Mouse (Mus musculus): Measurements from ENCODE around the gene Farp2. TPM values are rescaled to one million over a fixed set of nuclear protein-coding genes. Genes with fewer than 3 reads are reported as not detected.
"Not testable (repeated sequence)": the region's sequence is repeated elsewhere in the genome, so short reads cannot be mapped to it uniquely, and the experiment has no call there.

Gene Farp2
- total RNA-seq (2021), result 10 to 100 TPM; 12.0 to 13.0 TPM
- long read RNA-seq, transcript Farp2-201 (27 exons, 3,937 nt), result major isoform, 9 of 13 reads
- long read RNA-seq, partial matches to known transcripts, result 1 of 13 reads
- long read RNA-seq, other reads (novel, unspliced or antisense), result 3 of 13 reads

DNA sequence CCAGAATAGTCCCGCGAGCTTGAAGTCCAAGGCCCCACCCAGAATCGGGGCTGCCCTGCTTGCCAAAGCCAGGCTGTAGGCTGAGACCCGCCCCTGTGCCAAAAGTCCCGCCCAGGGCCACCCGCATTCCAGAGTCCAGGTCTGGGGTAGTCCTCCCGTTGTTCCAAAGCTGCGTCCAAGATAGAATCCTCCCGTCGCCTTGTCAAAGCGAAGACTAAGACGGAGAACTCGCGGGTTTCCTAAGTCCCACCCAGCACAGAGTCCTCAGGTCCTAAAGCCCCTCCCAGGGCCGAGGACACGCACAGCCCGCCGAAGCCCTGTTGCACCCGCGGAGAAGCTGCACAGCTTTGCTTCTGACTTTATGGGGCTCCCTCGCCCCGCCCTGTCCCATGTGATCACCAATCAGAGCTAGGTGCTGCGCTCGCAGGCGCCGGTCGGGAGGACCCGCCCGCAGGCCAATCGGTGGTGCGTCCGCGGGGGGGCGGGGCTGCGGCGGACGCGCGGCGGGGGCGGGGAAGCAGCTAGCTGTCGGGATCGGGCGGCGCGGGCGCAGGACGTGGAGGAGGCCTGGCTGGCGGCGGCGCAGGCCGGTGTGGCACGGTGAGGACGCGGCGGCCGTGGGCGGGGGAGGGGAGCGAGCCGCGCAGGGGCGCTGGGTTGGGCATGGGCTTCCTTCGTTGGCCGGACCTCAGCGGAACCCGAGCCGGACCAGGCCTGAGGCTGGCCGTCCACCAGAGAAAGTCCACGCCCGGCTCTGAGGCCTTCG is at the start of gene Farp2:
Gene Farp2 (plus strand): TSS at position 495 of the 766 bp plus-strand sequence.
- peak; percentile 92 to 95 for DNase-seq (ENCODE audit: low spot score in 2 of 2)

DNA sequence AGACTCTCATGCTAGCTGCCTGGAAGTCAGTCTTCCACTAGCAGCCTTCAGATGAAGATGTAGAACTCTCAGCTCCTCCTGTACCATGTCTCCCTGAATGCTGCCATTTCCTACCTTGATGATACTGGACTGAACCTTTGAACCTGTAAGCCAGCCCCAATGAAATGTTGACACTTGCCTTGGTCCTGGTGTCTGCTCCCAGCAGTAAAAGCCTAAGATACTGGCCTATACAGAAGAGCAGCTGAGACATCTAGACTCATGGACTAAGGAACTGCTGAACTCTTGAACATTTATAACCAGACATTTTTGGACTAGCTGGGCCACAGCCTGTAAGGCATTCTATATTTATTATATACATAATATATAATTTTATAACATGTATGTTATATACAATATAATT is 46.8 kb upstream of the Farp2 start:
- no peak for DNase-seq (ENCODE audit: low spot score in 2 of 2)

DNA sequence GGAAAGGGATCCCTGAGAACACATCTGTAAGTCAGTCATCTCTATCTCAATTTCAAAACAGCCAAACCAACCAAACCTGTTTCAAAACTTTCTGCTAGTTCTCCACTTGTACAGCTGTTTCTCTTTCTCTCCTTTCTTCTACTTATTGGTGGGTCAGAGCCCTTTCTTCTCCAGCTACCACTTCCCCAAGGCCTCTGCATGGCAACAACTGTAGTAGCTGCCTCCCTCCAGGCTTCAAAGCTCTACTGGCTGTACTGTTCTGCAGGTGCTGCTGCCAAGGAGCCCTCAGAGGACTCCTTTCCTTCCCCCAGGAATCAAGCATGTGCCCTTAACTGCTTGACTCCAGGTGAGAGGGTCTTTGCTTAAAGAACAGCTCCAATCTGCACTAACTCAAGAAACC is 46.1 kb upstream of the Farp2 start:
- DNase-seq (ENCODE audit: low spot score in 2 of 2), result no peak

DNA sequence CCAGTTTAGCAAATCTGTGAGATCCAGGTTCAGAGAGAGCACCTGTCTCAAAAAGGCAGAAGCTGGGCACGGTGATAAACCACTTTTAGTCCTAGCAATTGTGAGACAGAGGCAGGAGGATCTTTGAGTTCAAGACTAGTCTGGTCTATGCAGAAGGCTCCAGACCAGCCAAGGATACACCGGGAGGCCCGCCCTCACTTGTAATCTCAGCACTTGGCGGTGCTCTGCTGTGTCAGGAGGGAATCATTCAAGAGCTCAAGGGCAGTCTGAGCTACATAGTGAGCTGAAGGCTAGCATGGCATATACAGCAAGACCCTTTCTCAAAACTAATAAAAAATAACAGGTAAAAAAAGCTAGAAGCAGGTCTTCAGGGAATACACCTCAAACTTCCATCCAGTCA is 43.3 kb upstream of the Farp2 start:
- DNase-seq (ENCODE audit: low spot score in 2 of 2), result no peak

DNA sequence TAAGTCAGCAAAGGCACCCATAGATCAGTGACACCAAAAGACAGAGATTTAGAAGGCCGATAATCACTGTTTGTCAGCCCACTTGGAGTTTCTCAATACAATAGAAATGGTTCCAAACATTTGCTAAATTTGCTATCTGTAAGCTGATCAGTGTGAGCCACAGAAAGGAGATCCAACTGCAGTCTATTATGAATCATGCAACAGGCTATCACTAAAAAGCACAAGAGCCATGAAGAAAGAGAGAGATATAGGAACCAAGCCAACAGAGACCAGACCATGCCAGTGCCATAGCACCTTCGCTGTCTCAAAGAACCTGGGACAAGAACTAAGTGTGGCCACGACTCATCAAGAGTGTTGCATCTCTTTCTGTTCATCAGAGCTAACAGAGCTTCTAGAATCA is 36.2 kb upstream of the Farp2 start:
- no peak for DNase-seq (ENCODE audit: low spot score in 2 of 2)

DNA sequence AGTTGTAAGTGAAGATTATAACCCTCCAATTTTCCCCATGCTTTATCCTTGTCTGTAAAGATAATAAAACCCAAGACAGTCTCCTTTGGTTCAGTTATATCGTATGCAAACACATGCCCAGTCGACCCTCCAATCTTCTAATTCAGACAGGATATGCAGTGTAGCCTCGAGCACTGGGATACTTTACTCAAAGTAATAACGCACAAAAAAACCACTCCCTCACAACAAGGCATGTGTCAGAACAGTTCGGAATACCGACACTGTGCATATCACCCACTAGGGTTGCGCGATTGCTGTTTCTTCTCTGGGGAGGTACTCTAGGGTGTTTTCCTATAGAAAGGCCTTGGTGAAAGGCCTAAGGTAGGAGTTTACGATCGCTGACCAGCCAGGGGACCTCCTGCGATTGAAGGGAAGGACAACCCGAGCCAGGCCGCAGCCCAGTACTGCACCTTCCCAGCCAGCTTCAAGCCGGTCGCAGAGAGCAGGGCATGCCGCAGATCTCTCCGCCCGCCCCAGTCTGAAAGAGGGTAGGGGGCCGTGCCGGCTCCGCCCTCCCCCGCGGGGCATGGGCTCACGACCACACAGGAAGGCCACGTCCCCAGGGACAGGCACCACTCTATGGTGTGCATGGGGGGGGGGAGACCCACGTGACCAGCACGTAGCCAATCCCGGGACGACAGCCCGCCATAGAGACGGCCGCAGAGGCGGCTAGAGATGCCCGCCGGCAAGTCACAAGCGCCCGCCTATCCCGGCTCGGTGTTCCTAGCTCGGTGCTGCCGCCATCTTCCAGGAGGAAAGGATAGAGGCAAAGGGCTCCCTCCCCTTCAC is 33.9 kb upstream of the Farp2 start:
- peak; percentile 97 to 99 for DNase-seq (ENCODE audit: low spot score in 2 of 2)

DNA sequence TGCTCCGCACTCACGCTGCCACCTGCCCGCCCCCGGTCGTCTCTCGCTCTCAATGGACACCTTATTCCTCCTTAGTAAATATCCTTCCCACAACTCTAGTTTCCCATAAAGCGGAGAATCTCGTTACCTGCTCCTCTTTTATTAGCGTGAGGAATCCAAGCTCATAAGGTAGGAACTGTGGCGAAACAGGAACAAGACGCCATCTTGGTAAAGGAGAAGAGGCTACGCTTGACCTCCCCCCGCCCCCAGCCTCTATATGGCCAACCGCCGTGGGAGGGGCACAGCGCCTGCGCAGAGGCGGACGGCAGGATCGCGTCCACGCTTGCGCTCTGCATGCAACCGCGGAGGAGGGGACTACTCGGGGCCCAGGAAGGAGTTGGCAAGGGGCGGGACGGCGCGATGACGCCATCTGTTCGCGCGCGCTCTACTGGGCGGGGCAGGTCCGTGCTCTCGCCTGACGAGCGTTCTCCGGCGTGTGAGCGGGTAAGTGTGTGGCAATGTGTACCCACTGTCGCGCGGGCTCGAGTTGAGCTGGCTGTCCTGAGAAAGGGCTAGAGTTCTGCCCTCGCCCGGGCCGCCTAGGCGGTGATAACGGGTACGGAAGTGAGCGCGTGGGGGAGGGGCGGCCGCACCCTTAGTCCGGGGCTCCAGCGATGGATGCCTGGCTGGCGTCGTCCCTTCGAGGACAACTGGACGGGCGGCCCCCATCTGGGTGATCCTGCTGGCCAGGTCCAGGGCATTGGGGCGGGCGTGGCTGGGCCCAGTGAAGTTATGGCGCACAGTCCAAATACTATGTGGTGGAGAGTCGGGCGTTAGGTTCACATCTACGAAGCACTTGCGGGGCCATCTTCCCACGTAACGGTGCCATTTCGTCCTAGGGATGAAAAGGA is 33.0 kb upstream of the Farp2 start, which contains the start of gene Hdlbp:
Gene Hdlbp (minus strand): TSS at position 230 of the 890 bp plus-strand sequence.
- DNase-seq (ENCODE audit: low spot score in 2 of 2), result peak; percentile 99

DNA sequence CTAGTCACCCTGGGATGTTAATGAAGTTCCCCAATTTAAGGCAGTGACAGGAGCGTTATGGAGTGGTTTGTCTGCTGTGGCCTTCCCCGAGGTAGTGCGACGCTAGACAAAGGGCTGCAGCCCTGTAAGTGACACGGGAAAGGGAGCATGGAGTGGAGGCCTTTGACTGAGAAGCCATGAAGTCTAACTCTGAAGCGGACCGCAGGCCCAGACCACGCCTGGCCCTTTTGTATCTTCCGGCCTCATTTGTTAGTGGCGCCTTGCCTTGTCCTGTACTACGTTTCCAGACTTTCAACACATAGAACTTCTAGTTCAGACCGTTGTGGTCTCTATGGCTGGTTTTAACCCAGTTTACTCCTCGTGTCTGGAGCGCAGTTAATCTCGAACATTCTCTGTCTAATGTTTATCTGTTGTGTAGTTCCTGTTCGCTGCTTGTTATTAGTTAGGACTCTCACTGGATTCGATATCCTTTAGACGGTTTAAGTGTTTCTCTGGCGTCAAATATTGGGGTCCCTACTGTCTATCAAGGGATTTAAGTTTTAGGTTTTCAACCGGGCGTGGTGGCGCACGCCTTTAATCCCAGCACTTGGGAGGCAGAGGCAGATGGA is 32.3 kb upstream of the Farp2 start:
- peak in 1 of 2 experiments; percentile 7 for DNase-seq (ENCODE audit: low spot score in 2 of 2)

DNA sequence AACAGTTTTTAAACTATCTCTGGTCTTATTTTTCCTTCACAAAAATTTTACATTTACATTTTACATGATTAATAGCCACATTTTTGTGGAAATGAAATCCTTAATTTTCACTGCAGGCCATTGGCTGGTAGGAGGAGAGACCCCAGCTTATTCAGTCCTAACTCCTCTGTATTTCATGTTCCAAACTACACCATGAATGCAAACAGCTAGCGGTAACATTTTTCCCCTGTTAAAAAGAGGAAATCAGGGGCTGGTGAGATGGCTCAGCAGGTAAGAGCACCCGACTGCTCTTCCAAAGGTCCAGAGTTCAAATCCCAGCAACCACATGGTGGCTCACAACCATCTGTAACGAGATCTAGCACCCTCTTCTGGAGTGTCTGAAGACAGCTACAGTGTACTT is 25.6 kb upstream of the Farp2 start:
- not testable (repeated sequence) for DNase-seq (ENCODE audit: low spot score in 2 of 2)

DNA sequence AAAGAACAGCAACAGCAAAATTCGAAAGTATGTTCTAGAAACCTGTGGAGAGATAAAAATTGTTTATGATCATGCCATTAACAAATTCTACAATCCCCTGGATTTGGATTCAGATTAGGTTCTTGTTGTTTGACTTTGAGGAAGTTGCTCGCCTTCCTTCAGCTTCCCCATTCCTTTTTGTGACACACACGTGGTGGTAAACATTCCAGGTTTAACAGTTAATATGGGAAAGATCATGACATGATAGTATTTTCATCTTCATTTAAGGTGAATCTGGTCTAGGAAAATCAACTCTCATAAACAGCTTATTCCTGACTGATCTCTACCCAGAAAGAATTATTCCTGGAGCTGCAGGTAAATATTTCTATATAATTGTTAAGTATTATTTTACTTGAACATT is 16.6 kb upstream of the Farp2 start:
- no peak for DNase-seq (ENCODE audit: low spot score in 2 of 2)

DNA sequence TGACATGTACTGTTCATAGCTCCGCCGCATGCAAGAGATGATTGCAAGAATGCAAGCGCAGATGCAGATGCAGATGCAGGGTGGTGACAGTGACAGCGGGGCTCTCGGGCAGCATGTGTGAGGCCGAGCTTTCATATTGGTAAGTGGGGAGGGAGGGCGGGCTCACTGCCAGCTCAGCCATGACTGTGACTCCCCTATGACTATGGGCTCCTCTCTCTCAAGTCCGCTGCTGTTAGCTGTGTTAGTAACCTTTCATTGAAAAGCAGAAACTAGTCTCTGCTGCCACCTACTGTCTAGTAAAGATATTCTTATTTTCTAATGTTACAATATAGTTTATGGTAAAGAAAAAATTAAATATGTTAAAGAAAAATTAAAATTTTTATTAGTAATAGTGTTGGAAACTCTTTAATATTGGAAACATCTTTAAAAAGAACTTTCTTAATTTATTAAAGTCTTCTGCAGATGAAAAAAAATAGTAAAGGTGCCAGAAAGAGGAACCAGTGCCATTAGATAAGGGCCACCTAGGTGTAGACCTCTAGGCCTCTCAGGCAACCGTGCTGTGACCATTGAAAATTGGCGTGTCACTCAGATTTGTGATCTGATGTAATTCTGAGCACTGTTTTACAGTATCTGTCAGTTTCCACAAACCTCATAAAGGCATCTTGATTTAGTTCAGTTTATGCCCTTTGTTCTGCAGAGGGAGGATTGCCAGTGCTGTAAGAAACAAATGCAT is 4.8 kb upstream of the Farp2 start:
- peak in 1 of 2 experiments; percentile 44 for DNase-seq (ENCODE audit: low spot score in 2 of 2)

DNA sequence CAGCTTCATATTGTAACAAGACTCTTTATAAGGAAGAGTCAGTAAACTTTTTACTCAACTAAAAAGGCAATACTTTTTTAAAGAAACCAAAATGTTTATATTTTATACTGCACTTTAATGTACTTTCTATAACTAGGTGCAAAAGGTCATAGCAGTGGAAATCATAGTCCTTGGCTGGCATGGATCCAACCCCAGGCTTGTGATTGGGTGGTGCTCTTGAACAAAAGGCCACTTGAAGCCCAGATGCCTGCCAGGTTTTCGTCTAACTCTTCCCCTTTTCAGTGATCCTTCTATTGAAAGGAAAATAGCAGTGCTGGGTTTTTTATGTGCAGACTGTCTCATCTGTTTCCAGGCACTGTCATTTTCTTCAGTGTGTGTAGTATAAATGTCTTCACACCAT is 3.3 kb upstream of the Farp2 start:
- not testable (repeated sequence) for DNase-seq (ENCODE audit: low spot score in 2 of 2)

DNA sequence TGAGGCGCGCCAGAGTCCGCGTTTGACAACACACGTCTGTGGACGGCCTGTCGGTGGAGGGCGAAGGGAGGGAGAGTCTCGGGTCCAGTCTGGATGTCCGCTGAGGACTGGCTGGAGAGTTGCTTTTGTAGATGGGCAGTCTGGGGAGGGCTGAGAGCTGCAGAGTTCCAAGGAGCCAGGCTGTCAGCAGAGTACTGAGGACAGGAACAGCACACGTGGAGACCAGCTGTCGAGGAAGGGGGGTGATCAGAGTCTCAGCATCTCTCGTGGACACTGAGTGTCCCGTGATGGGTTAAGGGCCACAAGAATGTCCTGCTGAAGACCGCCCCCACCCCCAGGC is 442 bp downstream of the Farp2 start:
- DNase-seq (ENCODE audit: low spot score in 2 of 2), result peak in 1 of 2 experiments; percentile 6

DNA sequence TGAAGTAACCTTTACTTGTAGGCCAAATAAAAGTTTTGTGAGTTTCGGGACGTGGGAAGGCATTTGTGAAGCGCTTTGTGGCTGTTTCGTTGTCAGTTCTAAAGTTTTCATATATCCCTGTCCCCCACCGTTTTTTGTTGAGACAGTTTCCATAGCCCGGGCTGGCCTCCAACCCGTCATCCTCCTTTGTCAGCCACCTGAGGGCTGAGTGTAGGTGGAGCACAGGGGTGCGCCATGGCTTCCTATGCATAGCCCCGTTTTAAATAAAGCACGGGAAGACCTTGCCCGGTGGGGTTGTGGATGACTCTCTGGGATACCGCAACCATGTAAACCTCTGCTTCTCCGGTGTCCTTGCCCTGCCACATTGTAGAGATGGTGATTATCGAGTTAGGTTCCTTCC is 1.3 kb downstream of the Farp2 start:
- DNase-seq (ENCODE audit: low spot score in 2 of 2), result no peak

DNA sequence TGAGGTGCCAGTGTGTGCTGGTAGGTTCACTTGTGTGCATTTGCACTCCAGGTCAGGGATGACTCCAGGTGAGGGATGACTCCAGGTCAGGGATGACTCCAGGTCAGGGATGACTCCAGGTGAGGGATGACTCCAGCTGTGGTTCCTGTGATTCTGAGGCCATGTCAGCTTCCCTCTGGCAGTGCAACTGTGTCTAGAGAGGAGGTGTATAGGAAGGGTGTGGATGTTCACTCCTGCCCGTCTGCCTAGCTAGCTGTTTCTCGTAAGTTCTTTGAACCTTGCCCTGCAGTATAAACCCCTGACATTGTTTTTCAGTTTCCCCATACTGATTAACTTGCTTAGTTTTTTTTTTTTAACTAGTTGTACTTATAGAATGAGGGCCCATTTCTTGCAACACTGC is 9.6 kb downstream of the Farp2 start:
- no peak for DNase-seq (ENCODE audit: low spot score in 2 of 2)

DNA sequence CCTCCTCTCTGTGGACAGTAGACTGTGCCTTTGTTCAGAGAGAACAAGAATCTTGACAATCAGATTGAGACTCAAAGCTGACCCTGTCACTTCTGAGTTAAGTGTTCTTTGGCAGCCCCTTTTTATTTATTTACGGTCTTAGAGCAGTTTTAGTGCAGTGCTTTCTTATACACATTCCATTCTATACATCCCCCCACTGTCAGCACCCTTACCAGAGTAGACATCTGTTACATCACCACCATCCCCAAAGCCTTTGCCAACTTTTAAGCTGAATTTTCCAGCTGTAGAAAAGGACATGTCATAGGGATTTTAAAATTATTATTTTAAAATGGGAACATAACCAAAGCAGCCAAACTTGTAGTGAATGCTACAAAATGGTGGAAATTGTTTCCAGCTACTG is 10.4 kb downstream of the Farp2 start:
- DNase-seq (ENCODE audit: low spot score in 2 of 2), result no peak

DNA sequence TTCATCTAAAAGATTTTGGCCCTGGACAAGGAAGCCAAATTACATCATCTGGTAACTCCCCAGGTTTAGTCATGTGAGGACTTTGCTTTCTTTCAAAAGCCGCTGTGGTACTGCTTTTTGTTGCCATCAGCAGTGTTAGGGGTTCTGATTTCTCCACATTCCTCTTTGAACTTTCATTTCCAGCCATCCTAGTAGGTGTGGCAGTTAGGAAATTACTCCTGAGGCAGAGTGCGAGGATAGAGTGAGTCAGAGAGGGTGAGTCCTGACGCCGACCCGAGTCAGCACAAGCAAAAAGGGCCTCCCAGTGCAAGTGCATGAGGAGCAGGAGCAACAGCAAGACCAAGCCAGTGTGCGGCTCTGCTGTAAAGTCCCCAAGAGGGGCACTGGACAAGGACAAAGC is 17.9 kb downstream of the Farp2 start:
- no peak for DNase-seq (ENCODE audit: low spot score in 2 of 2)

DNA sequence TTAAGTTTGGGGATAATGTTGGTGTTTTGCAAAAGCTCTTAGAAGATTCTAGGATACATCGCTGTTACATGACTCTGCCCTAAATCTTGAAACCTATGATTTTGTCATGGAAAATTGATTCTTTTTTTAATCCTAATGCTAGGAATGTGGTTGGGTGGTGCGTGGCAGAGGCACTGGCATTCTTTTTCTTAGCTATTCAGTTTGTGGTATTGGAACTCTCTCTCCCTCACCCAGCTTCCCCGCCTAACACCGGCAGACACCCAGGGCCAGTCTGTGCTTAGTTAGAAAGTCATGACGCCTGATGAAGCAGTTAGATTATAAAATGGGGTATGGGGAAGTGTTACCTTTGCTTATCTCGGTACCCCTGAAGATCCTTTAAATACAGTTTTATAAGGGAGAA is 25.3 kb downstream of the Farp2 start:
- DNase-seq (ENCODE audit: low spot score in 2 of 2), result no peak

DNA sequence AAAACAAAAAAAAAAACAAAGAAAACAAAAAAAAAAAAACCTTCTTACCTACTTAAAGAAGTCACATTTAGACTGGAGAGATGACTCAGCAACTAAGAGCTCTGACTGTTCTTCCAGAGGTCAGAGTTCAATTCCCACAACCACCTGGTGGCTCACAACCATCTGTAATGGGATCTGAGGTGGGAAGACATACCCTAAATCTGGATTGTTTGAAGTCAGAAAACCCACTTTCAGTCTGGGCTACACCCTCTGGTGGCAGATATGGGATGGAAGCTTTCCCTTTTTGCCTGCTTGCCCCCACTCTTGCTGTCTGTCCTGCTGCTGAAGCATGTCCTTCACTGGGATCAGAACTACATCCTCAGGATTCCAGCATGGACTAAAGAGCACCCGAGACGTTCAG is 31.3 kb downstream of the Farp2 start:
- DNase-seq (ENCODE audit: low spot score in 2 of 2), result no peak

DNA sequence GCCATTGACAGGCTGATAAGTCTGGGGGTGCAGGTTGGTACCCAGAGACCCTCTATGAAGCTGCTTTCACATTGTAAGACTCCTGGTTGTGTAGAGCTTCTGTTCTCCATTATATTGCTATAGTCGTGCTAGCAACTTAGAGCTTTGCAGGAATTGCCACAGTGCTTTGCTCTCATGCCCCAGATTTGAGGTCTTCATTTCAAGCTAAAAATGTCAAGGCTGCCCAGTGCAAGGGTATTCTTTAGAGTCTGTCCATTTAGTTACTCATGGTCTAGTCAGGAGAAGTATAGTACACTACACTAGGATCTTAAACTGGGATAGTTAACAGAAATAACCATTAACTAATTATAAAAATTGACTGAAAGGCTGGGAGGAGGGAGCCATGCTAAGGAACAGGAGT is 35.4 kb downstream of the Farp2 start:
- no peak for DNase-seq (ENCODE audit: low spot score in 2 of 2)

All from layer of hippocampus, adult 18-20 months (tissue).